Mouse (Mus musculus): Measurements from ENCODE around the gene Adgrf2. TPM values are rescaled to one million over a fixed set of nuclear protein-coding genes. Genes with fewer than 3 reads are reported as not detected.

Gene Adgrf2
- 0.06 and 0.13 TPM in 2 replicates for polyA plus RNA-seq (2015; fragmentation: Nextera tagmentation; extraction: Ambion mirVana)

GRCm38 (mm10) chr17:42741801-42742217 lies at the start of gene Adgrf2:
Gene Adgrf2 (minus strand): TSS chr17:42742179.
- H3K4me2 ChIP-seq, result no peak within 1 kb of the TSS
- no peak within 1 kb of the TSS for H3K27ac ChIP-seq
- 27% methylated on average over 7 of the region's 7 CpGs for WGBS

GRCm38 (mm10) chr17:42790787-42791186 lies 48.8 kb upstream of the Adgrf2 start:
- 84% methylated on average over 1 of the region's 1 CpGs for WGBS
- H3K4me1 ChIP-seq, result no peaks in the 10 kb centered on the region
- no peaks in the 10 kb centered on the region for H3K36me3 ChIP-seq (ENCODE audit: poor library complexity, severe bottlenecking)
- H3K9me3 ChIP-seq (replicated peaks), result no peaks in the 10 kb centered on the region
- H3K27ac ChIP-seq, result no peak overlapping the region
- no peak for ATAC-seq
- H3K27me3 ChIP-seq, result no peaks in the 10 kb centered on the region
- no peak overlapping the region for H3K4me2 ChIP-seq
- no peak overlapping the region for H3K4me3 ChIP-seq
- no peak overlapping the region for H3K9ac ChIP-seq

More at GRCm38 (mm10) chr17:42741801-42742217, at the start of gene Adgrf2:
- no peaks in the 10 kb centered on the region for H3K27me3 ChIP-seq
- ATAC-seq, result no peak
- no peaks in the 10 kb centered on the region for H3K36me3 ChIP-seq (ENCODE audit: poor library complexity, severe bottlenecking)
- no peak within 1 kb of the TSS for H3K4me3 ChIP-seq
- no peaks in the 10 kb centered on the region for H3K4me1 ChIP-seq
- H3K9ac ChIP-seq, result no peak within 1 kb of the TSS
- H3K9me3 ChIP-seq (replicated peaks), result no peaks in the 10 kb centered on the region

- no peak for ATAC-seq
- Histone ChIP-seq H3K27me3 (no peaks in the 10 kb centered on the region), H3K27ac (no peak overlapping the region), H3K4me2 (no peak overlapping the region), H3K9ac (no peak overlapping the region), H3K36me3 (ENCODE audit: poor library complexity, severe bottlenecking) (no peaks in the 10 kb centered on the region), H3K4me3 (no peak overlapping the region), H3K4me1 (no peaks in the 10 kb centered on the region), H3K9me3 (replicated peaks) (no peaks in the 10 kb centered on the region)
- 85% methylated on average over 2 of the region's 2 CpGs for WGBS
Measured at GRCm38 (mm10) chr17:42789723-42790122, 47.7 kb upstream of the Adgrf2 start.

GRCm38 (mm10) chr17:42788686-42789453 lies 46.9 kb upstream of the Adgrf2 start:
- Histone ChIP-seq H3K9ac (no peak overlapping the region), H3K36me3 (ENCODE audit: poor library complexity, severe bottlenecking) (no peaks in the 10 kb centered on the region), H3K4me2 (no peak overlapping the region), H3K27me3 (no peaks in the 10 kb centered on the region), H3K9me3 (replicated peaks) (no peaks in the 10 kb centered on the region), H3K27ac (no peak overlapping the region), H3K4me1 (no peaks in the 10 kb centered on the region), H3K4me3 (no peak overlapping the region)
- 0 out of 2 replicates have a peak, but pooled peaks have one; percentile 55 for ATAC-seq
- WGBS, result 95% methylated on average over 5 of the region's 5 CpGs

GRCm38 (mm10) chr17:42782156-42782757 lies 40.3 kb upstream of the Adgrf2 start:
- Histone ChIP-seq H3K9me3 (replicated peaks) (no peaks in the 10 kb centered on the region), H3K27me3 (no peaks in the 10 kb centered on the region), H3K36me3 (ENCODE audit: poor library complexity, severe bottlenecking) (no peaks in the 10 kb centered on the region), H3K27ac (no peak overlapping the region), H3K4me1 (no peaks in the 10 kb centered on the region), H3K9ac (no peak overlapping the region), H3K4me3 (no peak overlapping the region), H3K4me2 (no peak overlapping the region)
- 56% methylated on average over 7 of the region's 7 CpGs for WGBS
- ATAC-seq, result peak; percentile 88

- no peaks in the 10 kb centered on the region for H3K36me3 ChIP-seq (ENCODE audit: poor library complexity, severe bottlenecking)
- no peaks in the 10 kb centered on the region for H3K4me1 ChIP-seq
- no peaks in the 10 kb centered on the region for H3K27me3 ChIP-seq
- no peak overlapping the region for H3K4me3 ChIP-seq
- H3K4me2 ChIP-seq, result no peak overlapping the region
- no peak overlapping the region for H3K9ac ChIP-seq
- 64% methylated on average over 2 of the region's 2 CpGs for WGBS
- ATAC-seq, result no peak
- H3K9me3 ChIP-seq (replicated peaks), result no peaks in the 10 kb centered on the region
- no peak overlapping the region for H3K27ac ChIP-seq
Measured at GRCm38 (mm10) chr17:42753791-42754190, 11.8 kb upstream of the Adgrf2 start.

- 92% methylated on average over 2 of the region's 2 CpGs for WGBS
- Histone ChIP-seq H3K4me2 (no peak overlapping the region), H3K27ac (no peak overlapping the region), H3K27me3 (no peaks in the 10 kb centered on the region), H3K4me1 (no peaks in the 10 kb centered on the region), H3K4me3 (no peak overlapping the region), H3K36me3 (ENCODE audit: poor library complexity, severe bottlenecking) (no peaks in the 10 kb centered on the region), H3K9ac (no peak overlapping the region), H3K9me3 (replicated peaks) (no peaks in the 10 kb centered on the region)
- ATAC-seq, result no peak
Measured at GRCm38 (mm10) chr17:42752173-42752572, 10.2 kb upstream of the Adgrf2 start.

- no peak for ATAC-seq
- no peaks in the 10 kb centered on the region for H3K9me3 ChIP-seq (replicated peaks)
- H3K4me3 ChIP-seq, result no peak overlapping the region
- H3K4me2 ChIP-seq, result no peak overlapping the region
- no peaks in the 10 kb centered on the region for H3K4me1 ChIP-seq
- H3K9ac ChIP-seq, result no peak overlapping the region
- WGBS, result 84% methylated on average over 6 of the region's 6 CpGs
- H3K27me3 ChIP-seq, result no peaks in the 10 kb centered on the region
- H3K27ac ChIP-seq, result no peak overlapping the region
- no peaks in the 10 kb centered on the region for H3K36me3 ChIP-seq (ENCODE audit: poor library complexity, severe bottlenecking)
Measured at GRCm38 (mm10) chr17:42745657-42746420, 3.9 kb upstream of the Adgrf2 start.

GRCm38 (mm10) chr17:42742823-42743222 lies 844 bp upstream of the Adgrf2 start:
- Histone ChIP-seq H3K27ac (no peak overlapping the region), H3K27me3 (no peaks in the 10 kb centered on the region), H3K9ac (no peak overlapping the region), H3K4me3 (no peak overlapping the region), H3K4me1 (no peaks in the 10 kb centered on the region), H3K36me3 (ENCODE audit: poor library complexity, severe bottlenecking) (no peaks in the 10 kb centered on the region), H3K9me3 (replicated peaks) (no peaks in the 10 kb centered on the region), H3K4me2 (no peak overlapping the region)
- no peak for ATAC-seq
- WGBS, result 91% methylated on average over 3 of the region's 3 CpGs

- H3K9me3 ChIP-seq (replicated peaks), result no peaks in the 10 kb centered on the region
- ATAC-seq, result no peak
- WGBS, result 89% methylated on average over 6 of the region's 6 CpGs
Measured at GRCm38 (mm10) chr17:42738794-42739193, 3.2 kb downstream of the Adgrf2 start.

GRCm38 (mm10) chr17:42717161-42717560 lies 24.8 kb downstream of the Adgrf2 start:
- no peak for ATAC-seq
- WGBS, result 51% methylated on average over 3 of the region's 3 CpGs
- H3K9me3 ChIP-seq (replicated peaks), result no peaks in the 10 kb centered on the region
- H3K4me1 ChIP-seq, result no peaks in the 10 kb centered on the region
- H3K4me3 ChIP-seq, result no peak overlapping the region
- no peak overlapping the region for H3K27ac ChIP-seq
- no peak overlapping the region for H3K9ac ChIP-seq
- no peaks in the 10 kb centered on the region for H3K27me3 ChIP-seq
- H3K36me3 ChIP-seq (ENCODE audit: poor library complexity, severe bottlenecking), result no peaks in the 10 kb centered on the region
- H3K4me2 ChIP-seq, result no peak overlapping the region

More at GRCm38 (mm10) chr17:42738794-42739193, 3.2 kb downstream of the Adgrf2 start:
- Histone ChIP-seq H3K27ac (no peak overlapping the region), H3K9ac (no peak overlapping the region), H3K27me3 (no peaks in the 10 kb centered on the region), H3K4me1 (no peaks in the 10 kb centered on the region), H3K4me3 (no peak overlapping the region), H3K36me3 (ENCODE audit: poor library complexity, severe bottlenecking) (no peaks in the 10 kb centered on the region), H3K4me2 (no peak overlapping the region)

- Histone ChIP-seq H3K4me2 (no peak overlapping the region), H3K9me3 (replicated peaks) (no peaks in the 10 kb centered on the region), H3K36me3 (ENCODE audit: poor library complexity, severe bottlenecking) (no peaks in the 10 kb centered on the region), H3K27me3 (no peaks in the 10 kb centered on the region), H3K4me1 (no peaks in the 10 kb centered on the region), H3K4me3 (no peak overlapping the region), H3K27ac (no peak overlapping the region), H3K9ac (no peak overlapping the region)
- ATAC-seq, result no peak
- 93% methylated on average over 7 of the region's 7 CpGs for WGBS
Measured at GRCm38 (mm10) chr17:42714991-42715390, 27.0 kb downstream of the Adgrf2 start.
